Mouse (Mus musculus) left cerebral cortex, adult 11 months (tissue): Measurements from ENCODE around the gene Aqp3.
A peak's percentile ranks its signal among the peaks of the same experiment; 100 is the strongest.

ENCODE experiments used
- DNase-seq: peaks from one replicate; pipeline ENCODE4 v3.0.0; 2022; ENCODE audit warnings: low spot score

Aqp3 gene

DNA sequence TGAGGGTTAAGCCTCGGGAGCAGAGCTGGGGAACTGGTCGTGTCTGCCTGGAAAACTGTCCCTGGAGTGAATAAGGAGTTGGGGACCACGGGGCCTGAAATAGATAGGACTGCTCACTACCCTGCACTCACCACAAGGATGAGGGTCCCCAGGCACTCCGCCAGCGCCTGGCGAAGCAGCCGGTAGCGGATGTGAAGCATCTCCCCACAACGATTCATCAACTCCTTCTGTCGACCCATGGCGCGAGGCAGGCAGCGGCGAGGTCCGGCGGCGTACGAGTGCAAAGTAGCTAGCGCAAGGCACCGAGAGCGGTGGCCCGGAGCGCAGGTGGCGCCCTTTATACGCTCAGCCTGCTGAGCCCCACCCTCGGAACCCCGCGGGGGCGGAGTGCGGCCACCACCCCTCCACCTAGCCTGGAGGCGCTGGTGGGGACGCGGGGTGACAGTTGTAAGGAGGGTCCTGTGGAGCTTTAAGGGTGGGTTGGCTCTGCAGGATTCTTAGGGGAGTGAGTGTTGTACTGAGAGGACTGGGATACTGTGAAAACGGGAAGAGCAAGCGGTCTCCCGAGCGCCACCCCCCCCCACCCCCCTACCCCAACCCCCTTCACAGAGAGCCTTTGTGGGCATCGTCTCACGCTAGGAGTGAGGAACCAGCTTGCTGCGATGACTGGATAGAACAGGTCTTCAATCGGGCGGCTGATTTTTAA is at the start of gene Aqp3:
Gene Aqp3 (minus strand): TSS at position 313 of the 706 bp plus-strand sequence.
- no peak for DNase-seq

- DNase-seq: no peak
Measured at GRCm38 (mm10) chr4:41142601-41143000, 44.6 kb upstream of the Aqp3 start.

- DNase-seq: no peak
Measured at GRCm38 (mm10) chr4:41140174-41140875, 42.3 kb upstream of the Aqp3 start.

- no peak for DNase-seq
Measured at GRCm38 (mm10) chr4:41136811-41137210, 38.8 kb upstream of the Aqp3 start.

GRCm38 (mm10) chr4:41136454-41136805 is 38.4 kb upstream of the Aqp3 start:
- DNase-seq: no peak

DNA sequence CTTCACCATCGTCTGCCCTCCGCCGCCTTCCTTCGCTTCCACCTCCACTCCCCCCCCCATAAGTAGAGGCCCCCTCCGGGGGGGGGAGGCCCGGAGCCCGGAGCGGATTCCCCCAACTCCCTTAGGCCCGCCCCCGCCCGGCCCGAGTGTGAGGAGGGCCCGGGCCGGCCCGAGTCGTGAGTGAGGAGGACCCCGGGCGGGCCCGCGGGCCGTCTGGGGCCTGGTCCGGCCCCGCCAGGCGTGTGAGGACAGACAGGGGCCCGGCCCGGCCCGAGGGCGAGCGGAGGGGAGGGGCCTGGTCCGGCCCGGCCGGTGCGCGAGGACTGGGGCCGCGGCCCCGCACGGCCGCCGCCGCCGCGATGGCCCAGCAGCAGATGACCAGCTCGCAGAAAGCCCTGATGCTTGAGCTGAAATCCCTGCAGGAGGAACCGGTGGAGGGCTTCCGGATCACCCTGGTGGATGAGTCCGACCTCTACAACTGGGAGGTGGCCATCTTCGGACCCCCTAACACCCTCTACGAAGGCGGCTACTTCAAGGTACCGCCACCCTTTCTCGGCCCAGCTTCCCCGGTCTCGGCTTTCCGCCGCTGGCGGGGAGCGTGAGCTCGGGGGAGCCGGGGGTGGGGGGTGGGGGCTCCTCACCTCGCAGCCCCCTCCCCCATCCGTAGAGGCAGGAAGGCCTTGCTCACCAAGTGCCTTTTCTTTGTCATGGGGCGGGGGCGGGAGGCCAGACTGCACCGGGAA is 37.9 kb upstream of the Aqp3 start, which contains the start of gene Ube2r2:
Gene Ube2r2 (plus strand): TSS at position 33 of the 743 bp plus-strand sequence.
- DNase-seq: no peak

- DNase-seq: peak; percentile 45
Measured at GRCm38 (mm10) chr4:41134935-41135710, 37.1 kb upstream of the Aqp3 start.

DNA sequence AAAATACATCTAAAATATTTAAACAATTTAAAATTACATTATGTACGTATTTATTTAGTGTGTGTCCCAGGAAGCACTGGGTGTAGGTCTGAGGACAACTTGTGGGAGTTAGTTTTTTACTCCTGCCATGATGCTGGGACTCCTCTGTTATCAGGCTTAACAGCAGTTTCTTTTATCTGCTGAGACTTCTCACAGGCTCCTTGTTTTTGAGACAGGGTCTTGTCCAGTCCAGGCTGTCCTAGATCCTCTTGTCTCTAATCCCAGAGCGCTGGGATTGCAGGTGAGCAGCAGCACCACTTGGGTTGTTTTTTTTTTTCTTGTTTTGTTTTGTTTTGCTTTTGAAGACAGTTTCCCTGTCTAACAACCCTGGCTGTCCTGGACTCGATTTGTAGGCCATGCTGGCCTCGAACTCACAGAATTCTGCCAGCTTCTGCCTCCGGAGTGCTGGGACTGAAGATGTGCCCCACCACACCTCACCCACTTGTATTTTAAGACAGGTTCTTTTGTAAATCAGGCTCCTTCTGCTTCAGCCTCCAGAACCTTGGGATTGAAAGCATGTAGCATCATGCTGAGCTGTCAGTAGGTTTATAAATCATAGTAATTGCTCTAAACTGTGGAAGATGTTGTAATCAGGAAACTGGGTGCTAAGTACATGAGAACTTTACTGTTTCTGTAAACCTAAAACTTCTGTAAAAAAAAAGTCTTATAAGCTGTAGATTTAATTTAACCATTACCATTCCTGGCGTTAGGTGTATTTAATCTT is 35.7 kb upstream of the Aqp3 start:
- no peak for DNase-seq

DNA sequence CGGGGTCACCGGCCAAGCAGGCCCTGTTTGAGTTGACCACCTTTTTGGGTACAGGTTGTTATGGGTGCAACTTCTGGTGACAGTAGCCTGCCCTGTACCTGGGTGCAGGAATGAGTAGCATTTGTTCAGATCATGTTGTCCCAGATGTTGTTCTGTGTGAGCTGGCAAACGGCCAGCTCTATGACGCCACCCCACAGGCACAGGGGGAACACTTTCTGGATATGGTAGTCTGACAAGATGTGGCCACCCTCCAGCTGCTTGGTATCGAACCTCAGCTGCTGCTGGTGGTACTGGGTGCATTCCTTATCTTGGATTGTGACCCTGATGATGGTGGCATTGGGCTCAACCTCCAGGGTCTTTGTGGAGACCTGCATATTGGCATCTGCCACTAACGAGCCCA is 34.5 kb upstream of the Aqp3 start:
- no peak for DNase-seq

GRCm38 (mm10) chr4:41129836-41130235 is 31.9 kb upstream of the Aqp3 start:
- no peak for DNase-seq

GRCm38 (mm10) chr4:41129406-41129805 is 31.4 kb upstream of the Aqp3 start:
- DNase-seq: peak; percentile 32

GRCm38 (mm10) chr4:41124180-41124951 is 26.4 kb upstream of the Aqp3 start, which contains the start of gene Nol6:
Gene Nol6 (minus strand): TSS chr4:41124455.
- peak; percentile 99 for DNase-seq

DNA sequence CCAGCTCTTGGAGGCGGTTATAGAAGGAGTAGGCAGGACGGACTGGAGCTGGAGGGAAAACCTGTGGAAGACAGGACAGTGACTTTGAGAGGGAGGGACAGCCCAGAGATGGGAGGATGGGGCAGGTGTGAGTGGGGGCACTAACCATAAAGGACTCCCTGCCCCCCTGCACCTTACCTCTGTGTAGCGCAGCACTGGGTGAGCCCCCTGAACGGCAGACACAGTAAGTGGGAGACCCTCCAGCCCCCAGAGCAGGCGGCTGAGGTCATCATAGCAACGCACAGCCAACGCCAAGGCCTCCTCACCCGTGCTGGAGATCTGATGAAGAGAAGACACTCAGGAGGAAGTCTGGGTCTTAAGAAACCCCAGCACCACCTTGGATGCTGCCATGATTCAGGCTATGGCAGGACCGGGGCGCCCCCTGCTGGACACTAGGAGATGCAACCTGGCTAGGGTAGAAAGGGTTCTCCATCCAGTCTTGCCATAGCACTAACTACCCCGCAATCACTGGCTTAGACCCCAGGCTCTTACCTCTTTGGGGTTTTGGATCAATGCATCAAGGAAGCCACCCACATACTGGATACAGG is 20.8 kb upstream of the Aqp3 start:
- no peak for DNase-seq

DNA sequence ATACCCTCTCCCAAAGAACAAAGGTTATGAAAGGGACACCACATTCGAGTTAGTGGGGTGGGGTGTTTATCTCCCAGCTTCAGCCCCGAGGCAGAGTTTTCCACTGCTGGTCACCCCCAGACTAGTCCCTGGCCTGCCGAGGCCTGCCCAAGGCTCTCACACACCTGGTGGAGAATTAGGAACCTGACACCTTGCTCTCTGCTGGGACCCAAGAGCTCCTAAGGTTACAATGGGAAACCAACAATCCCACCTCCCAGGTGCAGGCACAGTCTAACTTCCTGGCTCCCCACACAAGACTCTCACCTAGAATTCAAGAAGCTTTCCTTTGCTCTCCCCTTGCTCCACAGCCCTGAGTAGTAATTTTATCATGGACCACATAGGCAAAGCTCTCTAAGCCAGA is 18.8 kb upstream of the Aqp3 start:
- DNase-seq: no peak

- DNase-seq: no peak
Measured at GRCm38 (mm10) chr4:41115793-41116192, 17.8 kb upstream of the Aqp3 start.

DNA sequence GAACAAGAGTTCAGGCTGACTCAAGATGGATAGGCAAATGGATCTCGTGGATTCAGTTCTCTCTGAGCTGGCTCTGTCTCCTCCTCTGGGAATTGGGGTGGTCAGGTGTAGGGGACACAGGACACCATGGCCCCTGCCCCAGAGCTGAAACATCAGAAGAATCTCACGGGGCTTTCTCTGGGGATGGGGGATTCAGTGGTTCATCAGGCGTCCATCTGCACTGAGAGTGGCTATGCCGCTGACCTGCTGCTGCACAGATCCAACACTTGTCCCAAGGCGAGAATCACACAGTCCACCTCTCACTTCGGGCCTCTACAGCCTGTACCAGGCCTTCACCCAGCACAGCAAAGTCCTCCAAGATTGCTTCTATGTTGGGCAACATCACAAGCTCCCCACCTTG is 17.1 kb upstream of the Aqp3 start:
- no peak for DNase-seq

- no peak for DNase-seq
Measured at GRCm38 (mm10) chr4:41114358-41115070, 16.5 kb upstream of the Aqp3 start.

DNA sequence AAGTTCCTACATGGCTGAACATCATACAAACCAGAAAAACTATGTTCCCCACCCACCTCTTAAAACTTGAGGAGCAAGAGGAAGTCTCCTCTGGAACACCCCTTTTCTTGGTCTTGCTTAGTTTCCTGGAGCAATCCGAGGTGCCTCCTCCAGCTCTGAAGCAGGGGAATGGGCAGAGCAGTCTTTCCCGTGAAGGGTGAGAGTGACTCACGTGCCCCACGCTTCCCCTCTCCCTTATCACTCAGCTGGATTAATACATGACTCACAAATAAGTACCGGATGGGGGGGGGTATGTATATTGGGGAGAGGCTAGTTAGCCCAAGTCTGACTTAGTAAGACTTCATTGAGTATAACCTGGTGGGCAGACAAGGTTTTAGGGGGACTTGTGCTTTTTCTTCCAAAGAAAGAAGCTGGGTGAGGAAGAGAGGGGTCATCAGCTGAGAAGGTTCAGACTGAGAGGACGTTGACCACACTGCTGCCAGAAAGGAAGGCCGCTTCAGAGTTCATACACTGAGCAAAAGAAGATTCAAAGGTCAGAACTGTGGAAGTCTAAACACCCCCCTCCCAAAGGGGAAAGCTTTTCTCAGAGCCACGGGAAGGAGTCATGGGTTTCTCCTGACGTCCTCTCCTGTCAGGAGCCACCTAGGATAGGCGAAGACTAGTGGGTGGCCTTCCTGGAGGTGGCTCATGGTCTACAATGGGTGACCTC is 10.9 kb upstream of the Aqp3 start:
- no peak for DNase-seq

DNA sequence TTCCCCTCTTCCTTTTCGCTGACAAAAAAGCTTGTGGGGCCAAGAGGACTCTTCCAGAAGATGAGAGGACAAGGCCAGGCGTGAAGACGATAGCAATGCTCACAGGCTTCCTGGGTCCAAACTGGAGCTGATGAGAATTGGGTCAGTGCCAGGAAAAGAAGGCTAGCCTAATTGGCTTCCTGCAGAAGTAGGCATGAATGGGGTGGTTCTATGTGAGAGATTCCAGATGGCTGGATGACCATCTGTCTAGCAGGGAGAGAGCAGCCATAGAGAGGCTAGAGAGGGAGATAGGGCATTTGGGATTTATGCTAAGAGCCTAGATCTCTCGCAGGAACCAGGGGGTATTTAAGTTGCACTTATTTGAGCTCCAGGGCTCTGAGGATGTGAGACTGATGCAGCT is 9.5 kb upstream of the Aqp3 start:
- DNase-seq: no peak
